Mouse (Mus musculus): ENCODE results near the gene Baz2b.
"Not testable (repeated sequence)": the region's sequence is repeated elsewhere in the genome, so short reads cannot be mapped to it uniquely, and the experiment has no call there.

Baz2b gene

GRCm38 (mm10) chr2:60109001-60109400, 100.6 kb downstream of the Baz2b start:
- in situ Hi-C loops (cut with MboI; ENCODE audit: low sequenced_read_pairs), result no loop called here

GRCm38 (mm10) chr2:60096625-60097024, 113.0 kb downstream of the Baz2b start:
- in situ Hi-C loops (cut with MboI; ENCODE audit: low sequenced_read_pairs), result no loop called here

GRCm38 (mm10) chr2:60090280-60090679, 119.4 kb downstream of the Baz2b start:
- in situ Hi-C loops (cut with MboI; ENCODE audit: low sequenced_read_pairs), result no loop called here

- in situ Hi-C loops (cut with MboI; ENCODE audit: low sequenced_read_pairs), result no loop called here
Measured at GRCm38 (mm10) chr2:60089528-60090247, 120.0 kb downstream of the Baz2b start.

- in situ Hi-C loops (cut with MboI; ENCODE audit: low sequenced_read_pairs), result no loop called here
Measured at GRCm38 (mm10) chr2:60088785-60089527, 120.7 kb downstream of the Baz2b start.

- in situ Hi-C loops (cut with MboI; ENCODE audit: low sequenced_read_pairs), result no loop called here
Measured at GRCm38 (mm10) chr2:60086197-60086903, 123.3 kb downstream of the Baz2b start.

- in situ Hi-C loops (cut with MboI; ENCODE audit: low sequenced_read_pairs), result no loop called here
Measured at GRCm38 (mm10) chr2:60084823-60085222, 124.8 kb downstream of the Baz2b start.

GRCm38 (mm10) chr2:60082984-60083636, 126.5 kb downstream of the Baz2b start:
- in situ Hi-C loops (cut with MboI; ENCODE audit: low sequenced_read_pairs), result no loop called here

- in situ Hi-C loops (cut with MboI; ENCODE audit: low sequenced_read_pairs), result no loop called here
Measured at GRCm38 (mm10) chr2:60082225-60082624, 127.4 kb downstream of the Baz2b start.

GRCm38 (mm10) chr2:60080831-60081230, 128.8 kb downstream of the Baz2b start:
- in situ Hi-C loops (cut with MboI; ENCODE audit: low sequenced_read_pairs), result no loop called here

- in situ Hi-C loops (cut with MboI; ENCODE audit: low sequenced_read_pairs), result no loop called here
Measured at GRCm38 (mm10) chr2:60077631-60078030, 132.0 kb downstream of the Baz2b start.

- in situ Hi-C loops (cut with MboI; ENCODE audit: low sequenced_read_pairs), result no loop called here
Measured at GRCm38 (mm10) chr2:60076800-60077199, 132.8 kb downstream of the Baz2b start.

- in situ Hi-C loops (cut with MboI; ENCODE audit: low sequenced_read_pairs), result no loop called here
Measured at GRCm38 (mm10) chr2:60076025-60076424, 133.6 kb downstream of the Baz2b start.

- in situ Hi-C loops (cut with MboI; ENCODE audit: low sequenced_read_pairs), result not testable (repeated sequence)
Measured at GRCm38 (mm10) chr2:60073798-60074197, 135.8 kb downstream of the Baz2b start.

- in situ Hi-C loops (cut with MboI; ENCODE audit: low sequenced_read_pairs), result no loop called here
Measured at GRCm38 (mm10) chr2:60071813-60072212, 137.8 kb downstream of the Baz2b start.

- in situ Hi-C loops (cut with MboI; ENCODE audit: low sequenced_read_pairs), result no loop called here
Measured at GRCm38 (mm10) chr2:60070938-60071337, 138.7 kb downstream of the Baz2b start.

- in situ Hi-C loops (cut with MboI; ENCODE audit: low sequenced_read_pairs), result no loop called here
Measured at GRCm38 (mm10) chr2:60068468-60068867, 141.2 kb downstream of the Baz2b start.

GRCm38 (mm10) chr2:60065415-60065814, 144.2 kb downstream of the Baz2b start:
- in situ Hi-C loops (cut with MboI; ENCODE audit: low sequenced_read_pairs), result no loop called here

GRCm38 (mm10) chr2:60060185-60060775, 149.4 kb downstream of the Baz2b start:
- in situ Hi-C loops (cut with MboI; ENCODE audit: low sequenced_read_pairs), result no loop called here

GRCm38 (mm10) chr2:60059300-60059699, 150.3 kb downstream of the Baz2b start:
- in situ Hi-C loops (cut with MboI; ENCODE audit: low sequenced_read_pairs), result no loop called here

- in situ Hi-C loops (cut with MboI; ENCODE audit: low sequenced_read_pairs), result no loop called here
Measured at GRCm38 (mm10) chr2:60056043-60056442, 153.6 kb downstream of the Baz2b start.
